Mouse (Mus musculus): ENCODE measurements around the gene Inppl1. TPM values are rescaled to one million over a fixed set of nuclear protein-coding genes. Genes with fewer than 3 reads are reported as not detected.

Inppl1 gene
- polyA plus RNA-seq, 1 experiment = 241 TPM

DNA sequence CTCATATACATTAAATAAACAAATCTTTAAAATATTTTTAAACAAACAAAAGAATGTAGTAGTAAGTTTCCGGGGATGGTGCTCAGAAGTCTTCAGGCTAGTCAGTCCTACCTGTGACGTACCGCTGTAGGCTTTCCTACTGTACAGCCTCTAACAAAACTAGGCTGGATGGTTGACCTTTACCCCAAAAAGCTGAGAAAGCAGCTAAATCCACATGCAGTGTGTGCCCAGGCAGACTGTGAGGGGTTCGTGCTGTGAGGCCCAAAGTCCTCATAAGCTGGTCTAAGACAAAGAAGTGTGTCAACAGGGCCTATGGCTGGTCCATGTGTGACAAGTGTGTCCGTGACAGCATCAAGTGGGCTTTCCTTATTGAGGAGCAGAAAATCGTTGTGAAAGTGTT is 14.8 kb upstream of the Inppl1 start:
- Histone ChIP-seq H3K4me3 (no peak overlapping the region), H3K36me3 (ENCODE audit: control insufficient read depth, insufficient read depth) (no peaks in the 10 kb centered on the region), H3K79me2 (ENCODE audit: control insufficient read depth, insufficient read depth) (no peaks in the 10 kb centered on the region), H3K4me2 (ENCODE audit: low read depth) (no peak overlapping the region), H3K27me3 (ENCODE audit: control insufficient read depth, insufficient read depth, insufficient read length) (no peaks in the 10 kb centered on the region), H3ac (ENCODE audit: control insufficient read depth, insufficient read length) (no peak overlapping the region)
- TF ChIP-seq E2F4 (IDR thresholded peaks at IDR 0.05; ENCODE audit: insufficient read depth) (no peak), TCF12 (IDR thresholded peaks at IDR 0.05; ENCODE audit: insufficient read depth, poor library complexity, severe bottlenecking) (no peak), USF1 (IDR thresholded peaks at IDR 0.05; ENCODE audit: low read depth) (no peak), MAX (IDR thresholded peaks at IDR 0.05; ENCODE audit: low read depth) (no peak), CEBPB (IDR thresholded peaks at IDR 0.05; ENCODE audit: insufficient read depth, poor library complexity, severe bottlenecking) (no peak), TCF3 (IDR thresholded peaks at IDR 0.05; ENCODE audit: insufficient read length, low read depth) (no peak), POLR2AphosphoS2 (IDR thresholded peaks at IDR 0.05; ENCODE audit: insufficient read length, low read depth) (no peak), POLR2A (IDR thresholded peaks at IDR 0.05; ENCODE audit: insufficient read length, low read depth) (no peak), SRF (IDR thresholded peaks at IDR 0.05; ENCODE audit: control insufficient read depth, insufficient read length, low read depth) (no peak), REST (IDR thresholded peaks at IDR 0.05; ENCODE audit: insufficient read depth, insufficient read length) (no peak), MYOD1 (IDR thresholded peaks at IDR 0.05; ENCODE audit: control insufficient read depth in 1 of 3, insufficient read length in 2 of 3, low read depth in 2 of 3) (no peak), MYOG (IDR thresholded peaks at IDR 0.05; ENCODE audit: control insufficient read depth in 1 of 3, insufficient read depth in 1 of 3, insufficient read length in 2 of 3, low read depth in 2 of 3) (no peak)

DNA sequence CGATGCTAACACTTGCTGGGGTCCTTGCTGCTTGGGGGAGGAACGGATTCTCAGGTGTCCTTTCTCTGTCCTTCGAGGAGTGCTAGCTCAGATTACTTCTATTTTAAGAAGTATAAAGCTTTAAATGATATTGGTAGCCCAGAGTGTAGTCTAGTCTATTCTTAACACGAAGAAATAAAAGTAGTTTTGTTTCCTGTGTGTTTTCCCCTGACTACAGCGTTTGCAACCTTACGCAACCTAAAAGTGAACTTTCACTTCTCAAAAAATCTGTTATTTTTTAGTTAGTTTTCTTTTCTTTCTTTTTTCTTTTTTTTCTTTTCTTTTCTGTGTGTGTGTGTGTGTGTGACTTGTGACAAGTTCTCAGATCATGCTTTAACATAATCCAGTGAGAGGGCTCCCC is 13.7 kb upstream of the Inppl1 start:
- H3ac ChIP-seq (ENCODE audit: control insufficient read depth, insufficient read length) = no peak overlapping the region
- TF ChIP-seq MYOD1 (IDR thresholded peaks at IDR 0.05; ENCODE audit: control insufficient read depth in 1 of 3, insufficient read length in 2 of 3, low read depth in 2 of 3) = no peak
- TF ChIP-seq POLR2A (IDR thresholded peaks at IDR 0.05; ENCODE audit: insufficient read length, low read depth) = no peak
- no peak for TF ChIP-seq CEBPB (IDR thresholded peaks at IDR 0.05; ENCODE audit: insufficient read depth, poor library complexity, severe bottlenecking)
- TF ChIP-seq SRF (IDR thresholded peaks at IDR 0.05; ENCODE audit: control insufficient read depth, insufficient read length, low read depth) = no peak
- TF ChIP-seq USF1 (IDR thresholded peaks at IDR 0.05; ENCODE audit: low read depth) = no peak
- no peak for TF ChIP-seq E2F4 (IDR thresholded peaks at IDR 0.05; ENCODE audit: insufficient read depth)
- no peak for TF ChIP-seq TCF12 (IDR thresholded peaks at IDR 0.05; ENCODE audit: insufficient read depth, poor library complexity, severe bottlenecking)
- no peak for TF ChIP-seq TCF3 (IDR thresholded peaks at IDR 0.05; ENCODE audit: insufficient read length, low read depth)
- no peak for TF ChIP-seq POLR2AphosphoS2 (IDR thresholded peaks at IDR 0.05; ENCODE audit: insufficient read length, low read depth)
- TF ChIP-seq MAX (IDR thresholded peaks at IDR 0.05; ENCODE audit: low read depth) = no peak
- no peak for TF ChIP-seq REST (IDR thresholded peaks at IDR 0.05; ENCODE audit: insufficient read depth, insufficient read length)
- no peak for TF ChIP-seq MYOG (IDR thresholded peaks at IDR 0.05; ENCODE audit: control insufficient read depth in 1 of 3, insufficient read depth in 1 of 3, insufficient read length in 2 of 3, low read depth in 2 of 3)
- H3K27me3 ChIP-seq (ENCODE audit: control insufficient read depth, insufficient read depth, insufficient read length) = no peaks in the 10 kb centered on the region
- H3K36me3 ChIP-seq (ENCODE audit: control insufficient read depth, insufficient read depth) = no peaks in the 10 kb centered on the region
- no peak overlapping the region for H3K4me3 ChIP-seq
- no peaks in the 10 kb centered on the region for H3K79me2 ChIP-seq (ENCODE audit: control insufficient read depth, insufficient read depth)
- no peak overlapping the region for H3K4me2 ChIP-seq (ENCODE audit: low read depth)

DNA sequence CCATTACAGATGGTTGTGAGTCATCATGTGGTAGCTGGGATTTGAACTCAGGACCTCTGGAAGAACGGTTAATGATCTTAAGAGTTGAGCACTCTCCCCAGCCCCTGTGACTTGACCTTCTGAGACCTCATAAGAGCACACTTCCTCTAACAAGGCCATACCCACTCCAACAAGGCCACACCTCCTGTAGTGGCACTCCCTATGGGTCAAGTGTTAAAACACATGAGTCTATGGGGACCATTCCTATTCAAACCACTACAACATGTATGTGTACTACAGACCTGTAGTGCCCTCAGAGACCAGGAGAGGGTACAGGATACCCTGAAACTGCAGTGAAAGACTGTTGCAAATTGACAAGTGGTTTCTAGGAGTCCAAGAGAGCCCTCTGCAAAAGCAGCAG is 9.9 kb upstream of the Inppl1 start:
- Histone ChIP-seq H3K4me3 (no peak overlapping the region), H3K79me2 (ENCODE audit: control insufficient read depth, insufficient read depth) (no peaks in the 10 kb centered on the region), H3K36me3 (ENCODE audit: control insufficient read depth, insufficient read depth) (no peaks in the 10 kb centered on the region), H3K27me3 (ENCODE audit: control insufficient read depth, insufficient read depth, insufficient read length) (no peaks in the 10 kb centered on the region), H3K4me2 (ENCODE audit: low read depth) (no peak overlapping the region), H3ac (ENCODE audit: control insufficient read depth, insufficient read length) (no peak overlapping the region)
- TF ChIP-seq CEBPB (IDR thresholded peaks at IDR 0.05; ENCODE audit: insufficient read depth, poor library complexity, severe bottlenecking) (no peak), SRF (IDR thresholded peaks at IDR 0.05; ENCODE audit: control insufficient read depth, insufficient read length, low read depth) (no peak), REST (IDR thresholded peaks at IDR 0.05; ENCODE audit: insufficient read depth, insufficient read length) (no peak), USF1 (IDR thresholded peaks at IDR 0.05; ENCODE audit: low read depth) (no peak), TCF12 (IDR thresholded peaks at IDR 0.05; ENCODE audit: insufficient read depth, poor library complexity, severe bottlenecking) (no peak), TCF3 (IDR thresholded peaks at IDR 0.05; ENCODE audit: insufficient read length, low read depth) (no peak), MYOG (IDR thresholded peaks at IDR 0.05; ENCODE audit: control insufficient read depth in 1 of 3, insufficient read depth in 1 of 3, insufficient read length in 2 of 3, low read depth in 2 of 3) (no peak)

DNA sequence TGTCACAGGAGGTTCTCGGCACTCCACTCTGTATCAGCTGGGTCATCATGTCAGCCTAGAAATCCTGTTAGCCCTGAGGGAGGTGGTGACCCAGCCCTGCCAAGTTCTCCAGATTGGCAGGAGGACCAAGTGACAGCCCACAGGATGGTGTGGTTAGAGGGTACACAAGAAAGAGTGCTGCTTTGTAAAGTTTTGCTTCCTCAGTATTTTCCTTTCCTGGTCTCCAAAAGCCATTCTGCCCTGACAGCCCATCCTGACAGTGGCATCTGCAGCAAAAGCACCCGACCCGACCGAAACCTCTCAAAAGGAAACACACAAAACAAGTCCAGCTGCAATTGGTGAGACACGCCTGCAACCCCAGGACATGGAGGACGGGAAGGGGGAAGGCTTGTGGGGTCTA is 6.2 kb upstream of the Inppl1 start:
- H3ac ChIP-seq (ENCODE audit: control insufficient read depth, insufficient read length) = no peak overlapping the region
- H3K27me3 ChIP-seq (ENCODE audit: control insufficient read depth, insufficient read depth, insufficient read length) = no peaks in the 10 kb centered on the region
- TF ChIP-seq REST (IDR thresholded peaks at IDR 0.05; ENCODE audit: insufficient read depth, insufficient read length) = no peak
- no peak for TF ChIP-seq MYOD1 (IDR thresholded peaks at IDR 0.05; ENCODE audit: control insufficient read depth in 1 of 3, insufficient read length in 2 of 3, low read depth in 2 of 3)
- no peak for TF ChIP-seq E2F4 (IDR thresholded peaks at IDR 0.05; ENCODE audit: insufficient read depth)
- no peak for TF ChIP-seq POLR2A (IDR thresholded peaks at IDR 0.05; ENCODE audit: insufficient read length, low read depth)
- no peak for TF ChIP-seq CEBPB (IDR thresholded peaks at IDR 0.05; ENCODE audit: insufficient read depth, poor library complexity, severe bottlenecking)
- TF ChIP-seq TCF12 (IDR thresholded peaks at IDR 0.05; ENCODE audit: insufficient read depth, poor library complexity, severe bottlenecking) = no peak
- TF ChIP-seq USF1 (IDR thresholded peaks at IDR 0.05; ENCODE audit: low read depth) = no peak
- no peak for TF ChIP-seq TCF3 (IDR thresholded peaks at IDR 0.05; ENCODE audit: insufficient read length, low read depth)
- TF ChIP-seq MAX (IDR thresholded peaks at IDR 0.05; ENCODE audit: low read depth) = no peak
- no peak for TF ChIP-seq SRF (IDR thresholded peaks at IDR 0.05; ENCODE audit: control insufficient read depth, insufficient read length, low read depth)
- TF ChIP-seq MYOG (IDR thresholded peaks at IDR 0.05; ENCODE audit: control insufficient read depth in 1 of 3, insufficient read depth in 1 of 3, insufficient read length in 2 of 3, low read depth in 2 of 3) = no peak
- no peak for TF ChIP-seq POLR2AphosphoS2 (IDR thresholded peaks at IDR 0.05; ENCODE audit: insufficient read length, low read depth)
- H3K36me3 ChIP-seq (ENCODE audit: control insufficient read depth, insufficient read depth) = no peaks in the 10 kb centered on the region
- H3K4me3 ChIP-seq = no peak overlapping the region
- H3K4me2 ChIP-seq (ENCODE audit: low read depth) = no peak overlapping the region
- no peaks in the 10 kb centered on the region for H3K79me2 ChIP-seq (ENCODE audit: control insufficient read depth, insufficient read depth)

All from myocyte (in vitro differentiated cells).